22 mouse cellular contexts compared by ENCODE assay signal in genomic region chr6:64064704-64065103, GRCm38 (mm10).
DNase-seq lines count a peak whose midpoint lies in the region; ATAC-seq lines count a peak whose summit lies in the region.
"Had no signal": no experiment of that assay in that cellular context is flagged by ENCODE, and none has a peak within 500 bp of the region (broad histone marks: within the 10 kb centered on the region; RNA-seq: fewer than 3 reads in every experiment).

No protein-coding gene starts in this region.

- no peak overlapping the region for H3K4me2 ChIP-seq in neural tube, embryonic 11.5 days (ENCODE audit: low read depth)
- no peak overlapping the region for H3K4me2 ChIP-seq in neural tube, embryonic 15.5 days
- H3K4me2 ChIP-seq: embryonic facial prominence, embryonic 13.5 days; forebrain, embryonic 12.5 days; heart, embryonic 13.5 days; hindbrain, embryonic 15.5 days had no signal

- H3K36me3 ChIP-seq in neural tube, embryonic 11.5 days (ENCODE audit: control insufficient read depth, insufficient read depth, low read length): no peaks in the 10 kb centered on the region
- no peaks in the 10 kb centered on the region for H3K36me3 ChIP-seq in neural tube, embryonic 15.5 days
- H3K36me3 ChIP-seq: embryonic facial prominence, embryonic 13.5 days; forebrain, embryonic 12.5 days; heart, embryonic 13.5 days; hindbrain, embryonic 15.5 days had no signal

- peak; percentile 7 for DNase-seq in left cerebral cortex, postnatal 4 days
- DNase-seq in left cerebral cortex, postnatal 14 days (ENCODE audit: low spot score in 2 of 2): no peak
- DNase-seq in neural tube, embryonic 11.5 days (ENCODE audit: low spot score): peak; percentile 14
- DNase-seq in embryo, embryonic 11 days: peak; percentile 25
- DNase-seq in adrenal gland, postnatal 4 days (ENCODE audit: low spot score in 2 of 2): no peak
- no peak for DNase-seq in gastrocnemius, postnatal 14 days
- DNase-seq: adrenal gland, postnatal 25 days; cerebellum, adult 11 months; cerebellum, adult 8-10 months; cerebellum, postnatal 36 days; gastrocnemius, postnatal 10 days; heart, adult 2 months; heart, postnatal 36 days had no signal

- H3K27ac ChIP-seq in neural tube, embryonic 11.5 days (ENCODE audit: low read depth, low read length): no peak overlapping the region
- H3K27ac ChIP-seq in neural tube, embryonic 15.5 days (replicated peaks): no peak overlapping the region
- H3K27ac ChIP-seq: embryonic facial prominence, embryonic 13.5 days; forebrain, embryonic 12.5 days; heart, adult 2 months; heart, embryonic 13.5 days; hindbrain, embryonic 15.5 days had no signal

- no peak overlapping the region for H3K4me3 ChIP-seq in neural tube, embryonic 11.5 days (ENCODE audit: low read depth, low read length)
- H3K4me3 ChIP-seq in neural tube, embryonic 15.5 days (replicated peaks): no peak overlapping the region
- H3K4me3 ChIP-seq: embryonic facial prominence, embryonic 13.5 days; forebrain, embryonic 12.5 days; heart, adult 2 months; heart, embryonic 13.5 days; hindbrain, embryonic 15.5 days had no signal

- WGBS in neural tube, embryonic 11.5 days: 44% methylated on average over 2 of the region's 2 CpGs
- WGBS in neural tube, embryonic 15.5 days: 68% methylated on average over 2 of the region's 2 CpGs

- H3K4me1 ChIP-seq in neural tube, embryonic 11.5 days (ENCODE audit: control insufficient read depth, insufficient read depth, low read length): no peaks in the 10 kb centered on the region
- no peaks in the 10 kb centered on the region for H3K4me1 ChIP-seq in neural tube, embryonic 15.5 days
- H3K4me1 ChIP-seq: embryonic facial prominence, embryonic 13.5 days; forebrain, embryonic 12.5 days; heart, embryonic 13.5 days; hindbrain, embryonic 15.5 days had no signal

- intact Hi-C loops in left cerebral cortex, postnatal 4 days (cut with DNase I): no loop called here
- intact Hi-C loops in left cerebral cortex, postnatal 14 days (cut with DNase I): no loop called here
- intact Hi-C loops in gastrocnemius, postnatal 14 days (cut with DNase I; ENCODE audit: low total_unique reads): no loop called here

- no peak overlapping the region for H3K9ac ChIP-seq in neural tube, embryonic 11.5 days (ENCODE audit: low read length)
- H3K9ac ChIP-seq in neural tube, embryonic 15.5 days (replicated peaks): no peak overlapping the region
- H3K9ac ChIP-seq: embryonic facial prominence, embryonic 13.5 days; forebrain, embryonic 12.5 days; heart, embryonic 13.5 days; hindbrain, embryonic 15.5 days had no signal

- ATAC-seq in neural tube, embryonic 11.5 days (ENCODE audit: insufficient read depth, low FRiP score, low TSS enrichment): no peak
- no peak for ATAC-seq in neural tube, embryonic 15.5 days (ENCODE audit: low FRiP score)
- ATAC-seq: activated CD4-positive, CD25-positive, alpha-beta regulatory T cell, adult 4 months; forebrain, embryonic 16.5 days; Patski had no signal

- H3K9me3 ChIP-seq in neural tube, embryonic 11.5 days (ENCODE audit: control insufficient read depth, low read length): no peaks in the 10 kb centered on the region
- H3K9me3 ChIP-seq in neural tube, embryonic 15.5 days (replicated peaks): no peaks in the 10 kb centered on the region
- H3K9me3 ChIP-seq: embryonic facial prominence, embryonic 13.5 days; forebrain, embryonic 12.5 days; heart, embryonic 13.5 days; hindbrain, embryonic 15.5 days had no signal

- no peaks in the 10 kb centered on the region for H3K27me3 ChIP-seq in neural tube, embryonic 11.5 days (ENCODE audit: control insufficient read depth, insufficient read depth, low read length)
- H3K27me3 ChIP-seq in neural tube, embryonic 15.5 days (replicated peaks): no peaks in the 10 kb centered on the region
- H3K27me3 ChIP-seq: CH12.LX; embryonic facial prominence, embryonic 13.5 days; forebrain, embryonic 12.5 days; heart, embryonic 13.5 days; hindbrain, embryonic 15.5 days had no signal

Comparison
In these comparisons a context has a peak if more than half of its experiments do, and no peak if none do; other contexts are left out.
1. DNase-seq: peak in left cerebral cortex, postnatal 4 days (single experiment), neural tube, embryonic 11.5 days (single experiment) and embryo, embryonic 11 days (single experiment); none in left cerebral cortex, postnatal 14 days (0 of 2), adrenal gland, postnatal 4 days (0 of 2) and gastrocnemius, postnatal 14 days (single experiment).